Mouse (Mus musculus): ENCODE measurements at regions not wholly inside any gene's neighbourhood (a gene's known extent, or its start where the extent isn't known, plus 50 kb on each side); places are given as distances from the start of the nearest gene placed in this dataset.
A peak's percentile ranks its signal among the peaks of the same experiment; 100 is the strongest.

- Histone ChIP-seq H3K4me2 (no peak overlapping the region), H3K4me1 (no peaks in the 10 kb centered on the region), H3K27me3 (no peaks in the 10 kb centered on the region), H3K27ac (no peak overlapping the region), H3K9ac (no peak overlapping the region), H3K9me3 (replicated peaks) (no peaks in the 10 kb centered on the region), H3K4me3 (no peak overlapping the region), H3K36me3 (ENCODE audit: poor library complexity, severe bottlenecking) (no peaks in the 10 kb centered on the region)
- no peak for ATAC-seq
- WGBS = 81% methylated on average over 1 of the region's 1 CpGs
Observed at GRCm38 (mm10) chr16:78877941-78878340, 52.8 kb upstream of the Chodl start.

DNA sequence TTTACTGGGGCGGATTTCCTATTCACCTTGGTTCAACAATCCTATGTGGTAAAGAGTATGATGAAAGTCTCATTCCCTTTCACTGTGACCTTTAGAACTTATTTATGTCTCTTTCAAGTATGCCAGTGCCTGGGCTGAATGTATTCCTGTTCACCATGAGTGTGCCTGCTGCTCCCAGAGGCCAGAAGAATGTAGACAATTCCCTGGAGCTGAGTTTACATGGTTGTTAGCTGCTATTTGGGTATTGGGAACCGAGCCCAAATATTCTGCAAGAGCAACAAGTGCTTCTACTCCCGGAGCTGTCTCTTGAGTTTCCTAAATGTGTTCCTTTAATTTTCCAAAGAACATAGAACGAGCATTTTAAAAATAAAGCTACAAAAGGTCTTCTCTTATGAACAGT lies 71.7 kb upstream of the Chodl start:
- Histone ChIP-seq H3K9ac (no peak overlapping the region), H3K4me2 (no peak overlapping the region), H3K9me3 (replicated peaks) (no peaks in the 10 kb centered on the region), H3K27ac (no peak overlapping the region), H3K4me3 (no peak overlapping the region), H3K4me1 (no peaks in the 10 kb centered on the region), H3K27me3 (no peaks in the 10 kb centered on the region), H3K36me3 (ENCODE audit: poor library complexity, severe bottlenecking) (no peaks in the 10 kb centered on the region)
- WGBS = 87% methylated on average over 4 of the region's 4 CpGs
- no peak for ATAC-seq

- Histone ChIP-seq H3K27ac (no peak overlapping the region), H3K9ac (no peak overlapping the region), H3K36me3 (ENCODE audit: poor library complexity, severe bottlenecking) (no peaks in the 10 kb centered on the region), H3K4me3 (no peak overlapping the region), H3K4me1 (peaks cover 14% of the 10 kb centered on the region), H3K4me2 (no peak overlapping the region), H3K27me3 (peaks cover 17% of the 10 kb centered on the region), H3K9me3 (replicated peaks) (no peaks in the 10 kb centered on the region)
- no peak for ATAC-seq
- 82% methylated on average over 7 of the region's 7 CpGs for WGBS
Observed at GRCm38 (mm10) chr16:78830957-78831356, 99.8 kb upstream of the Chodl start.

- Histone ChIP-seq H3K4me2 (no peak overlapping the region), H3K9me3 (replicated peaks) (no peaks in the 10 kb centered on the region), H3K4me1 (peaks cover 14% of the 10 kb centered on the region), H3K36me3 (ENCODE audit: poor library complexity, severe bottlenecking) (no peaks in the 10 kb centered on the region), H3K9ac (no peak overlapping the region), H3K27me3 (peaks cover 21% of the 10 kb centered on the region), H3K4me3 (no peak overlapping the region), H3K27ac (peak overlapping the region; percentile 2; the same call in 1 of the 2 replicates)
- 3% methylated on average over 3 of the region's 3 CpGs for WGBS
- peak; percentile 98 for ATAC-seq
Observed at GRCm38 (mm10) chr16:78827739-78828138, 103.0 kb upstream of the Chodl start.

DNA sequence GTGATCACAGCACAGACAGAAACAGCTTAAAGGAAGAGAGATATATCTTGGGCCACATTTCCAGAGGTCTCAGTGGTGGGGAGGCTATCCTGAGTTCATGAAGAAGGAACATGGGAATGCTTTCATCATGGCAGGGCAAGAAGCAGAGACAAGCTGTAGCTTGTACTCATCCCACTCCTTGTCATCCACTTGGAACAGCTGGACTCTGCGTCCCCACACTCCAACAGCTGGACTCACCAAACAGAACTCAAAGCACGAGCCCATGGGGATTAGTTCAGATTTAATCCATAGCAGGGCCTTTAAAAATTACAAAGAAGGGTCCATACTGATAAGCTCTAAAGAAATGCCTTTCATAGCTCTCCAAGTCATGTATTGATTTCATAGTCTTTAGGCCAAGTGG lies 140.7 kb upstream of the Chodl start:
- Histone ChIP-seq H3K4me1 (no peaks in the 10 kb centered on the region), H3K4me2 (no peak overlapping the region), H3K9ac (no peak overlapping the region), H3K27ac (no peak overlapping the region), H3K27me3 (no peaks in the 10 kb centered on the region), H3K4me3 (no peak overlapping the region), H3K36me3 (ENCODE audit: poor library complexity, severe bottlenecking) (no peaks in the 10 kb centered on the region), H3K9me3 (replicated peaks) (0 out of 2 replicates have a peak, but pooled peaks cover 3% of the 10 kb centered on the region)
- 72% methylated on average over 2 of the region's 2 CpGs for WGBS
- no peak for ATAC-seq

DNA sequence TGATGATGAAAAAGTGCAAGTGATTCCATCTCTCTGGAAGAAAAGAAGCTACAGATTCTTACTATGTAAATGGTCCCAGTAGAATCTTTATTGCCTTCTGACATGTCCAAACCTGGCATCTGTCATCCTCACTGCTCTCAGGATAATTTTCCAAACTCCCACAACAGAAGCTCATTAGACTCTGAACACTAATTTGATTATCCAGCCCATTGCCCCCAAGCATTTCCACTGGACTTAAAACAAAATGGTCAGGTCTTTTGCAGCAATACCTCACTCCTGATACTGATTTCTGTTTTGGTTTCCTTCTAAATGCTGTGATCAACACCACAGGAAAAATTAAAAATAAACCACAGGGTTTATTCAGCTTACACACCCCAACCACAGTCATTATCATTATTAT lies 171.5 kb upstream of the Chodl start:
- ATAC-seq = no peak
- H3K9ac ChIP-seq = no peak overlapping the region
- H3K9me3 ChIP-seq (replicated peaks) = no peaks in the 10 kb centered on the region
- H3K4me3 ChIP-seq = no peak overlapping the region
- H3K4me1 ChIP-seq = no peaks in the 10 kb centered on the region
- no peaks in the 10 kb centered on the region for H3K27me3 ChIP-seq
- no peak overlapping the region for H3K4me2 ChIP-seq
- H3K36me3 ChIP-seq (ENCODE audit: poor library complexity, severe bottlenecking) = no peaks in the 10 kb centered on the region
- H3K27ac ChIP-seq = no peak overlapping the region

GRCm38 (mm10) chr16:78737902-78738301 lies 161.4 kb upstream of the D16Ertd472e start:
- 85% methylated on average over 4 of the region's 4 CpGs for WGBS

DNA sequence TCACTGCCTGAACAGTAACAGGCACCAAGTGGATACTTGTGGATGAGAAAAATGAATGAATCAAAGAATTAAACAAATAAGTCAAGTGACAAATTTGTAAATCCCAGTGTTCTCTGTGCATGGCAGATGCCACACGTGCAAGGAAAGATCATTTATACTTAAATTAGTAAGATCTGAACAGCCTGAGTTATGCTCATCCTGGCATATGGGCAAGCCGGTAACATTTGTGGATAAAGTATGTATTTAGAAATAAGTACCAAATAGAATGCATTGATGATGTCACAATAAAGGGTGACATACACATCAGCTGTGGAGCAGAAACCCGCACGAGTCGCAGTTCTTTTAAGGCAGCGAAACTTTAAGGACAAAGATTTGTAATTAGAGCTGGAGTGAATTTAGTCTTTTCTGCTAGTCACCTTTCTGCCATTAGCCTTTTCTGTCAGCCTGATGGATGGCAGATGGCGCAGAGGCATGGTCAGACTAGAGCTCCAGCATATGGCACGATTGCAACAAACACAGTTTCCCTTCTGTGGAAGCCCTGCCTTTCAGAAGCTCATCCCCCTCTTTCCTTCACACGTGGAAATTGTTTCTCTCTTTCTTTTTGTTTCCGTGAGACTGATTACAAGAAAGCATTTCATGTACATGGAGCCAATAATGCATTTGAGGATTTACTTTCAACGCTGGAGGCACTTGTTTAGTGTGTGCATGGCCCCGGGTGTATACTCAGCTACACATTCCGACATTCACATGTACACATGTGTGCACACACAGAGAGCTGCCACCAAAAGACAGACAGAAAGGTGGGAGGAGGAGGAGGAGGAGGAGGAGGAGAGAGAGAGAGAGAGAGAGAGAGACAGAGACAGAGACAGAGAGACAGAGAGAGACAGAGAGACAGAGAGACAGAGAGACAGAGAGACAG lies 154.3 kb upstream of the D16Ertd472e start:
- WGBS = 66% methylated on average over 13 of the region's 13 CpGs
- no peak overlapping the region for H3K9ac ChIP-seq
- no peak overlapping the region for H3K4me3 ChIP-seq
- peak overlapping the region; percentile 57; the same call in 1 of the 2 replicates for H3K27ac ChIP-seq
- no peaks in the 10 kb centered on the region for H3K9me3 ChIP-seq (replicated peaks)
- H3K36me3 ChIP-seq (ENCODE audit: poor library complexity, severe bottlenecking) = no peaks in the 10 kb centered on the region
- H3K4me2 ChIP-seq = no peak overlapping the region
- ATAC-seq = peak; percentile 93
- no peaks in the 10 kb centered on the region for H3K27me3 ChIP-seq
- H3K4me1 ChIP-seq = no peaks in the 10 kb centered on the region

More at GRCm38 (mm10) chr16:78737902-78738301, 161.4 kb upstream of the D16Ertd472e start:
- no peaks in the 10 kb centered on the region for H3K9me3 ChIP-seq (replicated peaks)
- H3K27ac ChIP-seq = no peak overlapping the region
- no peak overlapping the region for H3K9ac ChIP-seq
- ATAC-seq = no peak
- H3K36me3 ChIP-seq (ENCODE audit: poor library complexity, severe bottlenecking) = no peaks in the 10 kb centered on the region
- no peak overlapping the region for H3K4me2 ChIP-seq
- H3K4me1 ChIP-seq = no peaks in the 10 kb centered on the region
- no peaks in the 10 kb centered on the region for H3K27me3 ChIP-seq
- no peak overlapping the region for H3K4me3 ChIP-seq

- Histone ChIP-seq H3K4me1 (no peaks in the 10 kb centered on the region), H3K9me3 (replicated peaks) (no peaks in the 10 kb centered on the region), H3K9ac (no peak overlapping the region), H3K4me3 (no peak overlapping the region), H3K36me3 (ENCODE audit: poor library complexity, severe bottlenecking) (no peaks in the 10 kb centered on the region), H3K27ac (no peak overlapping the region), H3K27me3 (no peaks in the 10 kb centered on the region), H3K4me2 (no peak overlapping the region)
- no peak; the same call in 1 of the 2 replicates for ATAC-seq
- 86% methylated on average over 2 of the region's 2 CpGs for WGBS
Observed at GRCm38 (mm10) chr16:78725541-78725940, 149.0 kb upstream of the D16Ertd472e start.

- Histone ChIP-seq H3K36me3 (ENCODE audit: poor library complexity, severe bottlenecking) (no peaks in the 10 kb centered on the region), H3K4me3 (no peak overlapping the region), H3K4me2 (no peak overlapping the region), H3K27ac (no peak overlapping the region), H3K9me3 (replicated peaks) (no peaks in the 10 kb centered on the region), H3K27me3 (no peaks in the 10 kb centered on the region), H3K4me1 (no peaks in the 10 kb centered on the region), H3K9ac (no peak overlapping the region)
- ATAC-seq = no peak
- 72% methylated on average over 7 of the region's 7 CpGs for WGBS
Observed at GRCm38 (mm10) chr16:78709943-78710342, 133.4 kb upstream of the D16Ertd472e start.

DNA sequence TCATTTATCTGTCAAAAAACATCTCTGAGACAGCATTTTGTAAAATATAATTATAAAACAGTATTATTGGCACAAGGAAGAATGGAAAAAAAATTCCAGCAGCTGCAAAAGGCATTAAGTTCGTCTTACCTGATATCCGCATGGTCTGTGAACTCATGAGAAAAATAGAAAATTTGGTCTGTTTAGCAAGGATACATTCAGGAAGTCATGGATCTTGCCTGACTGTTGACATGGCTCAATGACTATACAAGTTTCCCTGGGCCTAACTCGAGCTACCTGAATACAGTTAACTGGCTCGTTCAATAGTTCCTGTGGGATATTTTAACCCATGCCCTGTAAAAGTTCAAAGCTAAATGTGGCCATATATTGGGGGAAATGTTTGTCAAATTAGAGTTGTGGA lies 131.1 kb upstream of the D16Ertd472e start:
- no peaks in the 10 kb centered on the region for H3K36me3 ChIP-seq (ENCODE audit: poor library complexity, severe bottlenecking)
- H3K4me3 ChIP-seq = no peak overlapping the region
- no peaks in the 10 kb centered on the region for H3K9me3 ChIP-seq (replicated peaks)

GRCm38 (mm10) chr16:78707165-78707564 lies 130.7 kb upstream of the D16Ertd472e start:
- Histone ChIP-seq H3K27me3 (no peaks in the 10 kb centered on the region), H3K27ac (no peak overlapping the region), H3K4me1 (no peaks in the 10 kb centered on the region), H3K9me3 (replicated peaks) (no peaks in the 10 kb centered on the region), H3K36me3 (ENCODE audit: poor library complexity, severe bottlenecking) (no peaks in the 10 kb centered on the region), H3K9ac (no peak overlapping the region), H3K4me3 (no peak overlapping the region), H3K4me2 (no peak overlapping the region)
- no peak for ATAC-seq
- 87% methylated on average over 7 of the region's 7 CpGs for WGBS

More for the DNA sequence above, 131.1 kb upstream of the D16Ertd472e start:
- no peak overlapping the region for H3K9ac ChIP-seq
- 92% methylated on average over 4 of the region's 4 CpGs for WGBS
- H3K27ac ChIP-seq = no peak overlapping the region
- H3K4me1 ChIP-seq = no peaks in the 10 kb centered on the region
- no peak for ATAC-seq
- no peaks in the 10 kb centered on the region for H3K27me3 ChIP-seq
- no peak overlapping the region for H3K4me2 ChIP-seq
